Mouse (Mus musculus) layer of hippocampus, adult 18-20 months (tissue): Measurements from ENCODE around the gene Olfr648. TPM values are rescaled to one million over a fixed set of nuclear protein-coding genes. Genes with fewer than 3 reads are reported as not detected.

Experiments
- total RNA-seq, 2 experiments: library from RNA; stranded (reverse); gene quantifications; 2 replicates each; pipeline ENCODE4 v1.2.3; 2021

The Olfr648 gene
- total RNA-seq, 2 experiments from 2014 or later: 0.10 to 0.25 TPM

Other genes with a start within 250 kb of the Olfr648 start
- gene Olfr632, start 249.0 kb downstream of the Olfr648 start, total RNA-seq: not detected
- gene Olfr633, start 239.0 kb downstream of the Olfr648 start, total RNA-seq: not detected
- gene Olfr635, start 212.2 kb downstream of the Olfr648 start, total RNA-seq: under 1 TPM in 1 of 2 experiments, not detected in 1; 0.05 TPM
- gene Olfr638, start 184.6 kb downstream of the Olfr648 start, total RNA-seq: not detected
- gene Olfr639, start 166.1 kb downstream of the Olfr648 start, total RNA-seq: under 1 TPM in 1 of 2 experiments, not detected in 1; 0.05 TPM
- not detected for gene Olfr640, start 157.8 kb downstream of the Olfr648 start, total RNA-seq
- not detected for gene Olfr641, start 147.9 kb downstream of the Olfr648 start, total RNA-seq
- not detected for gene Olfr642, start 130.7 kb downstream of the Olfr648 start, total RNA-seq
- gene 4930516K23Rik, start 121.9 kb downstream of the Olfr648 start, total RNA-seq: not detected
- not detected for gene Olfr644, start 111.5 kb downstream of the Olfr648 start, total RNA-seq
- not detected for gene Olfr645, start 97.9 kb downstream of the Olfr648 start, total RNA-seq
- not detected for gene Olfr646, start 78.5 kb downstream of the Olfr648 start, total RNA-seq
- gene Ubqln5, start 53.6 kb downstream of the Olfr648 start, total RNA-seq: not detected
- not detected for gene Olfr643, start 46.0 kb downstream of the Olfr648 start, total RNA-seq
- gene Ubqln3, start 40.1 kb downstream of the Olfr648 start, total RNA-seq: not detected
- gene Ubqlnl, start 32.8 kb downstream of the Olfr648 start, total RNA-seq: not detected
- gene Olfm5, start 18.6 kb downstream of the Olfr648 start, total RNA-seq: not detected
- not detected for gene Olfr649, start 12.6 kb upstream of the Olfr648 start, total RNA-seq
- gene Trim6, start 35.4 kb upstream of the Olfr648 start, total RNA-seq: under 1 TPM in 1 of 2 experiments, not detected in 1; 0.22 TPM
- gene Trim34a, start 61.1 kb upstream of the Olfr648 start, total RNA-seq: 1 to 10 TPM; 1.6 to 1.7 TPM
- gene Trim5, start 104.7 kb upstream of the Olfr648 start, total RNA-seq: under 1 TPM; 0.42 to 0.63 TPM
- 1 to 10 TPM; 2.8 to 3.2 TPM for gene Trim12a, start 132.1 kb upstream of the Olfr648 start, total RNA-seq
- gene Trim34b, start 146.1 kb upstream of the Olfr648 start, total RNA-seq: under 1 TPM in 1 of 2 experiments, not detected in 1; 0.27 TPM
- 1 to 10 TPM; 1.4 to 1.6 TPM for gene Trim12c, start 170.0 kb upstream of the Olfr648 start, total RNA-seq
- not detected for gene Trim30b, start 186.5 kb upstream of the Olfr648 start, total RNA-seq
- not detected for gene Trim30c, start 217.4 kb upstream of the Olfr648 start, total RNA-seq